In genomic region chr7:39705118-39706095, GRCm38 (mm10) we compare ENCODE assay signal across 13 mouse cellular contexts.
A peak's percentile ranks its signal among the peaks of the same experiment; 100 is the strongest.
DNase-seq lines count a peak whose midpoint lies in the region; ATAC-seq lines count a peak whose summit lies in the region.
"Had no signal": no experiment of that assay in that cellular context is flagged by ENCODE, and none has a peak within 500 bp of the region (broad histone marks: within the 10 kb centered on the region; RNA-seq: fewer than 3 reads in every experiment).

No protein-coding gene starts in this region.

- no peak overlapping the region for H3K4me2 ChIP-seq in forebrain, embryonic 13.5 days
- H3K4me2 ChIP-seq in limb, embryonic 13.5 days (replicated peaks), result no peak overlapping the region; the same call in 1 of the 2 replicates
- no peak overlapping the region for H3K4me2 ChIP-seq in neural tube, embryonic 13.5 days

- H3K4me3 ChIP-seq in forebrain, embryonic 13.5 days, result no peak overlapping the region
- H3K4me3 ChIP-seq in limb, embryonic 13.5 days, result no peak overlapping the region
- H3K4me3 ChIP-seq in neural tube, embryonic 13.5 days, result no peak overlapping the region
- H3K4me3 ChIP-seq: megakaryocyte, embryonic 14.5 days had no signal

- WGBS in forebrain, embryonic 13.5 days, result 3% methylated on average over 5 of the region's 5 CpGs
- WGBS in limb, embryonic 13.5 days, result 31% methylated on average over 5 of the region's 5 CpGs
- 6% methylated on average over 5 of the region's 5 CpGs for WGBS in neural tube, embryonic 13.5 days

- H3K9me3 ChIP-seq in forebrain, embryonic 13.5 days (replicated peaks), result no peaks in the 10 kb centered on the region
- no peaks in the 10 kb centered on the region for H3K9me3 ChIP-seq in limb, embryonic 13.5 days
- no peaks in the 10 kb centered on the region for H3K9me3 ChIP-seq in neural tube, embryonic 13.5 days

- H3K9ac ChIP-seq in forebrain, embryonic 13.5 days, result peak overlapping the region; percentile 26; the same call in 1 of the 2 replicates
- H3K9ac ChIP-seq in limb, embryonic 13.5 days, result no peak overlapping the region
- H3K9ac ChIP-seq in neural tube, embryonic 13.5 days, result peak overlapping the region; percentile 43

- peak; percentile 77 for ATAC-seq in forebrain, embryonic 13.5 days
- ATAC-seq in limb, embryonic 13.5 days (ENCODE audit: low FRiP score, low read depth), result peak; percentile 64
- peak; percentile 74 for ATAC-seq in neural tube, embryonic 13.5 days (ENCODE audit: low read depth)
- ATAC-seq: intestine, embryonic 16.5 days had no signal

- H3K27ac ChIP-seq in forebrain, embryonic 13.5 days, result peak overlapping the region; percentile 42
- H3K27ac ChIP-seq in limb, embryonic 13.5 days, result no peak overlapping the region
- H3K27ac ChIP-seq in neural tube, embryonic 13.5 days (replicated peaks), result peak overlapping the region; percentile 55; the same call in 1 of the 2 replicates

- peak; percentile 47 for DNase-seq in embryo, embryonic 10.5 days (ENCODE audit: low spot score)
- no peak for DNase-seq in kidney, postnatal 14 days
- no peak for DNase-seq in gastrocnemius, postnatal 4 days (ENCODE audit: low spot score in 2 of 2)
- DNase-seq in adrenal gland, postnatal 4 days (ENCODE audit: low spot score in 2 of 2), result no peak
- DNase-seq: cerebellum, postnatal 10 days; gastrocnemius, postnatal 10 days; left cerebral cortex, postnatal 4 days; lung, adult 2 months had no signal

- no peaks in the 10 kb centered on the region for H3K36me3 ChIP-seq in forebrain, embryonic 13.5 days (ENCODE audit: poor library complexity, severe bottlenecking)
- H3K36me3 ChIP-seq in limb, embryonic 13.5 days, result no peaks in the 10 kb centered on the region
- no peaks in the 10 kb centered on the region for H3K36me3 ChIP-seq in neural tube, embryonic 13.5 days

- H3K4me1 ChIP-seq in forebrain, embryonic 13.5 days, result peaks cover 10% of the 10 kb centered on the region
- H3K4me1 ChIP-seq in limb, embryonic 13.5 days, result peaks cover 12% of the 10 kb centered on the region
- peaks cover 10% of the 10 kb centered on the region for H3K4me1 ChIP-seq in neural tube, embryonic 13.5 days (replicated peaks)
- H3K4me1 ChIP-seq: megakaryocyte, embryonic 14.5 days had no signal

- H3K27me3 ChIP-seq in forebrain, embryonic 13.5 days, result no peaks in the 10 kb centered on the region
- no peaks in the 10 kb centered on the region for H3K27me3 ChIP-seq in limb, embryonic 13.5 days
- H3K27me3 ChIP-seq in neural tube, embryonic 13.5 days, result no peaks in the 10 kb centered on the region
- H3K27me3 ChIP-seq: megakaryocyte, embryonic 14.5 days had no signal
